Mouse (Mus musculus) hindbrain, postnatal 0 days (tissue): ENCODE measurements at regions not wholly inside any gene's neighbourhood (a gene's known extent, or its start where the extent isn't known, plus 50 kb on each side); places are given as distances from the start of the nearest gene placed in this dataset.
"Not testable (repeated sequence)": the region's sequence is repeated elsewhere in the genome, so short reads cannot be mapped to it uniquely, and the experiment has no call there.

Experiments used
- ATAC-seq: fragments of 200-750 bp; cut with Nextera tagmentation; 2 replicates; pipeline ENCODE4 v1.8.0; 2017; ENCODE audit warnings: mild to moderate bottlenecking, moderate TSS enrichment, moderate library complexity
- DNase-seq: peaks from one replicate; pipeline ENCODE4 v3.0.0-alpha.2; 2015; ENCODE audit warnings: low spot score
- H3K27ac ChIP-seq: fragments of 300-500 bp; sonication (generic); 2 replicates; pipeline ENCODE4 v1.5.1; 2014; ENCODE audit warnings: mild to moderate bottlenecking
- H3K27me3 ChIP-seq: fragments of 300-500 bp; sonication (generic); 2 replicates; pipeline ENCODE4 v1.6.1; 2014; ENCODE audit warnings: low read length, mixed read lengths; ENCODE audit not compliant: insufficient read depth
- H3K36me3 ChIP-seq: fragments of 300-500 bp; sonication (generic); 2 replicates; pipeline ENCODE4 v1.6.1; 2014; ENCODE audit warnings: low read length, mixed read lengths; ENCODE audit not compliant: insufficient read depth
- H3K4me1 ChIP-seq: fragments of 300-500 bp; sonication (generic); 2 replicates; pipeline ENCODE4 v1.6.1; 2014; ENCODE audit warnings: antibody characterized with exemption, low read length, mixed read lengths; ENCODE audit not compliant: insufficient read depth
- H3K4me2 ChIP-seq: fragments of 300-500 bp; sonication (generic); 2 replicates; pipeline ENCODE4 v1.6.1; 2014; ENCODE audit warnings: low read depth, mild to moderate bottlenecking, low read length, moderate library complexity, mixed read lengths
- H3K4me3 ChIP-seq: fragments of 300-500 bp; sonication (generic); 2 replicates; pipeline ENCODE4 v1.5.1; 2014; ENCODE audit warnings: low read length
- H3K9ac ChIP-seq: fragments of 300-500 bp; sonication (generic); replicated peaks from 2 replicates; pipeline ENCODE4 v1.6.1; 2014; ENCODE audit warnings: mild to moderate bottlenecking, low read length, moderate library complexity, mixed read lengths
- H3K9me3 ChIP-seq: fragments of 300-500 bp; sonication (generic); 2 replicates; pipeline ENCODE4 v1.6.1; 2016; ENCODE audit warnings: low read length, mixed read lengths
- CTCF ChIP-seq: IDR thresholded peaks from 2 replicates; pipeline ENCODE4 v1.5.1; 2016; ENCODE audit warnings: antibody characterized with exemption, control low read depth, low read depth
- WGBS: fragments of 180-500 bp; shearing (Covaris S2); extraction: QIAGEN DNeasy Blood & Tissue Kit; methylation state at CpG from one replicate; pipeline ENCODE4 v1.1.7; 2014; 5-methylcytosine and 5-hydroxymethylcytosine counted together

DNA sequence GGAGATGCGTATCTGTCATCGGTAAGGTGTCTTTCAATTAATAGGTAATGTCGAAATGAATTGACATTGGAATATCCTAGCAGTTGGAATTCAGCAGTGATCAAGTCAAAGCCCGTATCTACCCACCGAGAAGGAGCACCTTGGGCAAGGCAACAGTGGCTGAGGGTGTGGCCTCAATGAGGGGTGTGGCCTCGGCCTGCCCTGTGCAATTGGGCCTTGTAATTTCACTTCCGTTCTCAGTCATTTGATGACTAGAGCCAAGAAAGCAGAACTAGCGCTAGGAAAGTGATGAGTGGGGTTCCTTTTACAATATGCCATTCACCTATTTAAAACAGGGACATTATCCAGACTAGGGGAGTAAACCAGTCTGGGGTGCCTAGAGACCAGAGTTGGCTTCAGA, 77.6 kb downstream of the Elovl4 start:
- H3K27me3 ChIP-seq = no peaks in the 10 kb centered on the region
- 88% methylated on average over 8 of the region's 8 CpGs for WGBS
- H3K9me3 ChIP-seq = no peaks in the 10 kb centered on the region
- H3K4me3 ChIP-seq = no peak overlapping the region
- no peak overlapping the region for H3K9ac ChIP-seq
- H3K4me1 ChIP-seq = no peaks in the 10 kb centered on the region
- no peak for ATAC-seq
- H3K36me3 ChIP-seq = no peaks in the 10 kb centered on the region
- no peak for TF ChIP-seq CTCF
- no peak overlapping the region for H3K4me2 ChIP-seq
- DNase-seq = no peak
- no peak overlapping the region for H3K27ac ChIP-seq

DNA sequence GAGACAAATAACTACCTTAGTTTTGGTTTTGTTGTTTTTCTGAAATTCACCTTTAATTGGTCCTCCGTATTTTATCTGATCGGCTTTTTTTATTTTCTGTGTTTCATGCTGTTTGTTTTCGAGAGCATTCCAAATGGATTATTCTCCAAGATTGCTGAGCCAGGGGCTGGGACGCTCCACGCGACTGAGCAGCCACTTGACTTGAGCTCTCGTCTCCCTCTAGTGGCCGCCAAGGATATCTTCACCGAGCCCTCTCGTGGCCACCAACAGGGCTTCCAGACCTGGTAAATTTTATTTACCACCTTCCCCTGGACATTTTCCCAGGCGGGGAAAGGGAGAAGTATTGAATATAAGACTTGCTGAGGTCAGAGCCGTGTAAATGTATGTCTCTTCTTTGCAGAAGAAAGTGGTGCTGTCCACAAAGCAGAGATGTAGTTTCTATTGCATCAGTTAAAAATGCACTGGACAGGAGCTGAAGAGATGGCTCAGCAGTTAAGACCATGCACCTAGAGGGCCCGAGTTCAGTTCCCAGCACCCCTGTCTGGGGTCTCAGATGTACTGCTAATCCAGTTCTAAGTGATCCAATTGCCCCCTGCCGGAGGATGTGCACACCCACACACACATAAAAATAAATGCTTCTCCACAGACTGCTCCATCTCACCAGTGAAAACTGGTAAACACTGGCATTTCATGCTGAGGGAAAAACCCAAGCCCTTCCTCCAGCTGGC, 78.5 kb downstream of the Elovl4 start:
- Histone ChIP-seq H3K4me3 (peak overlapping the region; percentile 29), H3K4me1 (no peaks in the 10 kb centered on the region), H3K27ac (no peak overlapping the region), H3K9ac (no peak overlapping the region), H3K4me2 (peak overlapping the region; percentile 57), H3K27me3 (no peaks in the 10 kb centered on the region), H3K36me3 (no peaks in the 10 kb centered on the region), H3K9me3 (no peaks in the 10 kb centered on the region)
- TF ChIP-seq CTCF = peak; percentile 89
- peak; percentile 92 for DNase-seq
- 11% methylated on average over 14 of the region's 14 CpGs for WGBS
- peak; percentile 93 for ATAC-seq

GRCm38 (mm10) chr9:83726979-83727378, 79.1 kb downstream of the Elovl4 start:
- H3K36me3 ChIP-seq = no peaks in the 10 kb centered on the region
- TF ChIP-seq CTCF = no peak
- WGBS = 52% methylated on average over 16 of the region's 16 CpGs
- no peaks in the 10 kb centered on the region for H3K9me3 ChIP-seq
- peak overlapping the region; percentile 57 for H3K4me2 ChIP-seq
- no peak overlapping the region for H3K27ac ChIP-seq
- H3K9ac ChIP-seq = no peak overlapping the region
- H3K4me1 ChIP-seq = no peaks in the 10 kb centered on the region
- H3K27me3 ChIP-seq = no peaks in the 10 kb centered on the region
- DNase-seq (peak; percentile 12), ATAC-seq (no peak)
- H3K4me3 ChIP-seq = peak overlapping the region; percentile 29

- Histone ChIP-seq H3K27ac (0 out of 2 replicates have a peak overlapping the region, but pooled peaks have one; percentile 32), H3K4me3 (no peak overlapping the region), H3K9me3 (no peaks in the 10 kb centered on the region), H3K4me2 (no peak overlapping the region), H3K9ac (no peak overlapping the region), H3K27me3 (no peaks in the 10 kb centered on the region), H3K36me3 (no peaks in the 10 kb centered on the region), H3K4me1 (no peaks in the 10 kb centered on the region)
- 31% methylated on average over 9 of the region's 9 CpGs for WGBS
- peak; percentile 85 for DNase-seq
- ATAC-seq = no peak
- TF ChIP-seq CTCF = peak; percentile 31; the same call in 1 of the 2 replicates
Observed at GRCm38 (mm10) chr9:83726105-83726504, 80.0 kb downstream of the Elovl4 start.

DNA sequence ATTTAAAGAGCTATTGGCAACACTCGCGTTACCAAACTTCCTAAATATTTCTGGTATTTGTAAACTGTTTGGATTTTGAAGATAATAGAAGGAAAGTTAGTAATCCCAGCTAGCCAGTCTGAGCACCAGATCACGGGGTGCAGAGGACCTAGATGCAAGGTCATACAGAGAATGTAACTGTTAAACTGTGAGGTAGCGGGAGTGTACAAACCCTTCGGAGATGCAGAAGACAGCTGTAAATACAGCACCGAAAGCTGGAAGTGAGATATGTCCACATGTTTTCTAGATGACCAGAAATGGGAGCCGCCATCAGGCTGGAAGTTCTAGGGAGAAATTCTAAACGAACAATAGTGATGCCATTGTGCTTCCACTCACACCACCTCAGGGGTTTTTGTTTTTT, 80.5 kb downstream of the Elovl4 start:
- Histone ChIP-seq H3K4me3 (no peak overlapping the region), H3K27ac (no peak overlapping the region), H3K4me2 (no peak overlapping the region), H3K4me1 (no peaks in the 10 kb centered on the region), H3K9ac (no peak overlapping the region), H3K27me3 (no peaks in the 10 kb centered on the region), H3K9me3 (no peaks in the 10 kb centered on the region), H3K36me3 (no peaks in the 10 kb centered on the region)
- DNase-seq (no peak), ATAC-seq (no peak)
- TF ChIP-seq CTCF = no peak
- 78% methylated on average over 8 of the region's 8 CpGs for WGBS

- no peak for ATAC-seq
- no peaks in the 10 kb centered on the region for H3K9me3 ChIP-seq
- 65% methylated on average over 2 of the region's 2 CpGs for WGBS
Observed at GRCm38 (mm10) chr9:83720982-83721381, 85.1 kb downstream of the Elovl4 start.

GRCm38 (mm10) chr9:83719811-83720210, 86.3 kb downstream of the Elovl4 start:
- ATAC-seq = no peak
- no peaks in the 10 kb centered on the region for H3K36me3 ChIP-seq
- WGBS = 75% methylated on average over 4 of the region's 4 CpGs
- no peak overlapping the region for H3K9ac ChIP-seq
- H3K27ac ChIP-seq = no peak overlapping the region
- no peak overlapping the region for H3K4me2 ChIP-seq
- no peak for DNase-seq
- H3K9me3 ChIP-seq = no peaks in the 10 kb centered on the region
- H3K4me1 ChIP-seq = no peaks in the 10 kb centered on the region
- no peak for TF ChIP-seq CTCF
- no peaks in the 10 kb centered on the region for H3K27me3 ChIP-seq
- H3K4me3 ChIP-seq = no peak overlapping the region

More at GRCm38 (mm10) chr9:83720982-83721381, 85.1 kb downstream of the Elovl4 start:
- H3K9ac ChIP-seq = no peak overlapping the region
- H3K27ac ChIP-seq = no peak overlapping the region
- no peak for DNase-seq
- no peak overlapping the region for H3K4me2 ChIP-seq
- TF ChIP-seq CTCF = no peak
- no peaks in the 10 kb centered on the region for H3K27me3 ChIP-seq
- no peaks in the 10 kb centered on the region for H3K36me3 ChIP-seq
- no peak overlapping the region for H3K4me3 ChIP-seq
- no peaks in the 10 kb centered on the region for H3K4me1 ChIP-seq

DNA sequence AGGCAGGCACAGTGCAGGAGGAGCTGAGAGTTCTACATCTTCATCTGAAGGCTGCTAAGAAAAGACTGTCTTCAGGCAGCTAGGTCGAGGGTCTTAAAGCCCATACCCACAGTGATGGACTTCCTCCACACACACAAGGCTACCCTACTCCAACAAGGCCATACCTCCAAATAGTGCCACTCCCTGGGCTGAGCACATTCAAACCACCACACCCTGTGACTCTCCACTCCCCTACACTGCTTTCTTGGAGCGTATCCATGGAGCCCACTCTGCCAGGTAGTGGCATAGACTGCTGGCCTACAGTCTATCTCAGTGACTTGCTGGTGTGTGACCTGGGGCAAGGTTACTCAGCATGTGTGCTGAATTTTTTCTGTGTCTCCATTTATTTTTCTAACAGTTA, 88.0 kb downstream of the Elovl4 start:
- H3K4me3 ChIP-seq, H3K27me3 ChIP-seq, DNase-seq, H3K9ac ChIP-seq, ATAC-seq, H3K4me2 ChIP-seq, H3K36me3 ChIP-seq, H3K4me1 ChIP-seq, H3K9me3 ChIP-seq, H3K27ac ChIP-seq: not testable (repeated sequence)
- 93% methylated on average over 2 of the region's 2 CpGs for WGBS
